18 mouse cellular contexts compared by ENCODE assay signal in genomic region chr6:113541610-113542009, GRCm38 (mm10). TPM values are rescaled to one million over a fixed set of nuclear protein-coding genes. Genes with fewer than 3 reads are reported as not detected.
"Had no signal": no experiment of that assay in that cellular context is flagged by ENCODE, and none has a peak within 500 bp of the region (broad histone marks: within the 10 kb centered on the region; RNA-seq: fewer than 3 reads in every experiment).

No protein-coding gene starts in this region.

- H3K4me1 ChIP-seq: limb, embryonic 12.5 days; midbrain, embryonic 10.5 days; neural tube, embryonic 15.5 days had no signal

- H3K27me3 ChIP-seq: limb, embryonic 12.5 days; liver, embryonic 15.5 days; neural tube, embryonic 15.5 days had no signal

- ATAC-seq: lung, postnatal 0 days had no signal

- H3K9ac ChIP-seq: limb, embryonic 12.5 days; liver, embryonic 15.5 days; neural tube, embryonic 15.5 days had no signal

- H3K4me2 ChIP-seq: limb, embryonic 12.5 days; liver, embryonic 15.5 days; neural tube, embryonic 15.5 days had no signal

- H3K27ac ChIP-seq: limb, embryonic 12.5 days; liver, embryonic 15.5 days; midbrain, embryonic 10.5 days; neural tube, embryonic 15.5 days had no signal

- H3K9me3 ChIP-seq: limb, embryonic 12.5 days; liver, embryonic 15.5 days; midbrain, embryonic 10.5 days; neural tube, embryonic 15.5 days had no signal

- DNase-seq: kidney, postnatal 10 days; kidney, postnatal 4 days; liver; lung, adult 2 months; lung, postnatal 4 days; midbrain, embryonic 14.5 days; right cerebral cortex, adult 18-20 months; right cerebral cortex, postnatal 25 days; thymus, postnatal 4 days had no signal

- H3K36me3 ChIP-seq: neural tube, embryonic 15.5 days had no signal

- H3K4me3 ChIP-seq: limb, embryonic 12.5 days; liver, embryonic 15.5 days; midbrain, embryonic 10.5 days; myocyte; neural tube, embryonic 15.5 days had no signal

RNA-seq across cellular contexts. Expression of gene Fancd2os, which starts 58.9 kb away (rescaled TPM):
- total RNA-seq: megakaryocyte, adult 5-6 weeks had no signal
- polyA plus RNA-seq: limb, embryonic 12.5 days; liver, embryonic 15.5 days; lung, adult 2 months; lung, postnatal 0 days; midbrain, embryonic 14.5 days; neural tube, embryonic 11.5 days; neural tube, embryonic 15.5 days; small intestine, adult 2 months had no signal
